Mouse (Mus musculus): ENCODE measurements around the gene Fbxw7. TPM values are rescaled to one million over a fixed set of nuclear protein-coding genes. Genes with fewer than 3 reads are reported as not detected.

The Fbxw7 gene
- 8.8 and 10.7 TPM in 2 replicates for polyA plus RNA-seq (2012; ENCODE audit: low replicate concordance)

DNA sequence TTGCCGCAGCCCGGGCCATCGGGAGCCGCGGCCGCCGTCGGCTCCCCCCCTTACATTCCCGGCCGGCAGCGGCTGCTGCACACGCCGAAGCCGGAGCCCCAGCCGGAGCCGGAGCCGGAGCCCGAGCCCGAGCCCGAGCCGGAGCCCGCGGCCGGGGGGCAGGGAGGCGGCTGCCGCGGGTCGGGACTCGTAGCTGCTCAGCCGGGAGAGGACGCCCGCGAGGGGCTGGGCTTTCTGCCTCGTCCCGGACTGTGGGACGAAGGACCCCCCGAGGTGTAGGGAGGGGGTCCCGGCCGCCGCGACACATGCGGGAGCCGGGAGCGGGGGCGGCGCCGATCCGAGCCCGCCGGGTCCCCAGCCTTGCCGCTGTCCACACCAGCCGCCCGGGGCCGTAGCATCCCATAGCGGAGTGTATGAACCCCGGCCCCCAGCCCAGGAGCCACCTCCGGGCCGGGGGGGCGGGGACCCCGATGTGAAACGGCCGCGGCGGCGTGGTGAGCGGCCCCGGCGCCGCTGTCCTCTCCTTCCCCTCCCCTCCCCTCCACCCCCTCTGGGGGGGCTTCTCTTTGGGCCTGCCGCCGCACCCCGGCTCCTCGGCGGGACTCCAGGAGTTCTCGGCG, at the start of gene Fbxw7:
Gene Fbxw7, plus strand, starts transcription at position 507 of the 620 bp plus-strand sequence.

Other genes starting within 250 kb of the Fbxw7 start
- 10.3 and 13.4 TPM in 2 replicates for gene Arfip1, start 232.6 kb upstream of the Fbxw7 start, polyA plus RNA-seq (2012; ENCODE audit: low replicate concordance)
- not detected in 2 replicates for gene Tigd4, start 221.7 kb upstream of the Fbxw7 start, polyA plus RNA-seq (2012; ENCODE audit: low replicate concordance)
- 0.21 and 0.74 TPM in 2 replicates for gene Tmem154, start 149.1 kb upstream of the Fbxw7 start, polyA plus RNA-seq (2012; ENCODE audit: low replicate concordance)